Mouse (Mus musculus): ENCODE results near the gene Pcbp4.

Gene Pcbp4

DNA sequence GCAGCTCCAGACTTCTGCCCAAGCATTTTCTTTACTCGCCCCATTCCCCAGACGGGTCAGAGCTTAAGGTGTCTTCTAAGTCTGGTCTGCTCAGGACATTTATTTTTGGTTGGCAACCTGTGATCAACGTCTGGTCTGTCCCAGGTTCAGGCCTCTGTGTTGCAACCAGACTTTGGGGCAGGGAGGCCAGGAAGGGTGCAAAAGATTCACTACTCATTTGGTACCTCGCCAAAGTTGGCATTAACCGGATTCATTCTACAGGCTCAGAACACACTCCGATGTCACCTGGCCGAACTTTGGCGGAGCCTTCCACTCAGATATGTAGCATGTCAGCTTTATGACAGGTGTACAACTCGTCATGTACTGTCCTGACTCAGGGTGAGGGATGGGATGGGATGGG is 5.1 kb upstream of the Pcbp4 start:
- DNase-seq: peak; percentile 84

DNA sequence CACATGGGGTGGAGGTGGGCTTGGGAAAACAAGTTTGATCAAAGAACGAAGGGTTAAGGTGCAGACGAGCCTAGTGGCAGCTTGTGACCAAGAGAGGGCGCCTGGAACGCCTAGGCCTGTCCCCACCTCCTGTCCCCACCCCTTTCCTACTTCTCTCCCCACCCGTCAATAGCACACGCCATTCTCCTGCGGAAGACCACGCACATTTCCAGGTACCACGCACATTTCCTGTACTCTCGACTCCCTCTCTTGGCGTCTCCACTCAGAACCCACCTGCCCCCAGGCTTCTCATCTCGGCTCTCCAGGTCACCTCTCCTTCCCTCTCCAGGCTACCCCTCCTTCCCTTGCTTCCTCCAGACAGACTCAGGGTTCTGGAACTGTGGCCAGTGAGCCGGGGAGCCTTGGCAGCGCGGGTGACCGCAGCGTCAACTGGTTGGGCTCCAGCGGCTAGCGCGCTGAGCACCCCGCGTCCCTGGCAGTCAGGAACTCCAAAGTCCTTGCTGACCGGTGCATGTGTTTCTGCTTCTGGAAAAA is 4.5 kb upstream of the Pcbp4 start:
- DNase-seq: peak; percentile 88

DNA sequence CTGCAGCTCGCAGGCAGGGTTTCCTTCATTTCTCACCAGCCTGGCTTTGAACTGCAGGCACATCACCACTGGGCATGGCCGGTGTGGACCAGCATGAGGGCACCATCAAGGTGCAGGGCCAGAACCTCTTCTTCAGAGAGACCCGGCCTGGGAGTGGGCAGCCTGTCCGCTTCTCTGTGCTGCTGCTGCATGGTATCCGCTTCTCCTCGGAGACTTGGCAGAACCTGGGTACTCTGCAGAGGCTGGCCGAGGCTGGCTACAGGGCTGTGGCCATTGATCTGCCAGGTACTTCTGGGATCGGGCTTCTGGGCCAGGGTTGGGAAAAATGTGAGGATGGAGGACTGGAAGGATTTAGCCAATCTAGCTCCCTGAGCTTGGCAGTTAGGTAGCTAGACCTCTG is 3.1 kb upstream of the Pcbp4 start:
- peak; percentile 68 for DNase-seq

DNA sequence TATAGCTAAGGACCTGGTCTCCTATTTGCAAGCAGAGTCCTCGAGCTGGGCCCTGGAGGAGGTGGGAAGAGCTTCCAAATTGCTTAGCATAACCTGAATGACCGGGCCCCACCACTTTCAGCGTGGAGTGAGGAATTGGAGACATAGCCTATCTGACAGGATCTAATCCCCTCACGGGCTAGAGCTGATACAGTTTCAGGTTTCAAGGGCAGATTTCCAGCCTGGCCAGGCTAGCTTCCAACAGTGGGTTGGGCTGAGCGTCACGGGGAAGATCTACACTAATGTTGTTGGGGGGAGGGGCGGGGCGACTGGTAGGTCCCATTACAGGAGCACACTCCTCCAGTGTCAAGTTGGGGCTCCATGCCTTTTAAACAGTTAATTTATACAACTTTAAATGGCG is 2.4 kb upstream of the Pcbp4 start:
- DNase-seq: peak; percentile 81

DNA sequence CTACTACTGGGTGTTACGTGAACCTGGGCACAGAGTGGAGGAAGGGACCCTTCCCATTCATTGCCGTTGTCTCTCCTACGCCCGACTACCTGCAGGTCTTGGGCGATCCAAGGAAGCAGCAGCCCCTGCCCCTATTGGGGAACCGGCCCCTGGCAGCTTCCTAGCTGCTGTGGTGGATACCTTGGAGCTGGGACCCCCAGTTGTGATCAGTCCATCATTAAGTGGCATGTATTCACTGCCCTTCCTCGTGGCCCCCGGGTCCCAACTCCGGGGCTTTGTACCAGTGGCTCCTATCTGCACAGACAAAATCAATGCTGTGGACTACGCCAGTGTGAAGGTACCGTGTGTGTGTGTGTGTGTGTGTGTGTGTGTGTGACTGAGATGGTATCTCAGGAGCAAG is 1.8 kb upstream of the Pcbp4 start:
- DNase-seq: peak; percentile 70

DNA sequence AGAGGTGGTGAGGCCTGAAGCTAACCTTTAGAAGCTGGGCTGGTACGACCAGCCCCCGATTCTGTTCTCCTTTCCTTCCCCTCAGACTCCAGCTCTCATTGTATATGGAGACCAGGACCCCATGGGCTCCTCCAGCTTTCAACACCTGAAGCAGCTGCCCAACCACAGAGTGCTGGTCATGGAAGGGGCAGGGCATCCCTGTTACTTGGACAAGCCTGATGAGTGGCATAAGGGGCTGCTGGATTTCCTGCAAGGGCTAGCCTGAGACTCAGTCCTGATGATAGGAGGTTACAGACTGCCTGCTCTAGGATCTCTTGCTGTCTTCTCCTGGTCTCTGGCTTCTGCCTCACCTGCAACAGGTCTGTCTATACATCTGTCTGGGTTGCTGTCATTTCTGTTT is 1.2 kb upstream of the Pcbp4 start:
- DNase-seq: peak; percentile 61

DNA sequence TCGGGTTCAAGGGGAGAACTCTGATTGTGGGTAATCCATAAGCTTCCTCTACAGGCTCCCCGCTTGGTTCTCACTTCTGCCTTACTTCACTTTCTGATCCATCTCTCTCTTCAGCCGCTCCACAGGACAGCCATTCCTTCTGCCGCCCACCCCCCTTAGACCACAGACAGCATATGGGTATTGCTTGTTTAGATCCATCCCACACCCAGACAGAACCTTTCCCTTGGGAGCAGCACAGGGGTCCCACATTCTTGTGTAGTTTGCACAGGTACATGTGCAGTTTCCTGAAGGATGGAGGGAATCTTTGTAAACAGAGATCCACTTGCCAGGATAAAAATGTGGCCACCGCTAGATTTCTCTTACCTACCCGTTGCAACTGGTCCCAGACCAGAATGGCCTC is 740 bp upstream of the Pcbp4 start:
- no peak for DNase-seq

DNA sequence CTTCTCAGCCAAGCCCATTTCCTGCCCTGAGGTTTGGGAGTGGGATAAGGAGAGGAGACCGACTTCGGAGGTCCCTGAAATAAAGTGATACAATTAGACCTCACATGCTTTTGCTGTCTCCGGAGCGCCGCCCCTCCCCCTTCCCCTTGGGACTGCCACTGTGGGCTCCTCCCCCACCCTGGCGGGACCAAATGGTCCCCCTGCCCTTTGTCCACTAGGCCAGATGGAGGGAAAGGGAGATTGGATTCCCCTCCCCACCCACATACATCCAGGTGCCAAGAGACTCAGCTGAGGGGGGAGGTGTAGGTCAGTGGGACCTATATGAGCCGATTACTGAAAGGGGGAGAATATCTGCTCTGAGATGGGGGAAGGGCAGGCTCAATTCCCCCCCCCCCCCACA is 270 bp upstream of the Pcbp4 start:
- DNase-seq: peak; percentile 92

DNA sequence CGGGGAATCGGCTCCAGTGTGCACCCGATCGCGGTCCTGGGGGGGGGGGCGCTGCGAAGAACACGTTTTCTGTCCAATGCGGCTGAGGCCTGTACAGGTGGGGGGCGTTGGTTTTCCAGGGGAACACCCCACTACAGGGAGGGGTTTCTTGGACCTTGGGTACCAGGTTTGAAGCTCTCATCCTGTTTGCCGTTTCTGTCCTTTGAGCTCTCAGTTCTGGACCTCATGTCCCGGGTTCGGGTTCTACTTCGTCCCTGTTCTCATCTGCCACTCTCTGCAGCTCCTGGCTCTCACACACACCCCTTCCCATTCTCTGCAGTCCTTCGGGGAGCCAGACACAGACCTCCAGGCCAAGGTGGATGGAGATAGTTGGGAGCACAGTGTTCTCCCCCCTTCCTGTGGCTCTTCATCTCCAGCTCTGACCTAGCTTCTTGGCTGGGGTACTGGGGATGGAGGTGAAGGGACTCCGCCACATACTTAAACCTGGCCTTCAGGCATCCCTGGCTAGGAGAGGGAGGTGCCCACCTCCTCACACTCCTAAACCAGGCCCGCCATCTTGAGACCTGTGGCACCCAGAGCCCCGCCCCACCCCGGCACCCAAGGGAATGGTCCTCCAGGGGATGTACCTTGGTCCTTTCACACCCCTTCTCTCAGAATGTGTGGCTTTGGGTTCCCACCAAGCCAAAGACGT is 1.1 kb downstream of the Pcbp4 start:
- peak; percentile 79 for DNase-seq

DNA sequence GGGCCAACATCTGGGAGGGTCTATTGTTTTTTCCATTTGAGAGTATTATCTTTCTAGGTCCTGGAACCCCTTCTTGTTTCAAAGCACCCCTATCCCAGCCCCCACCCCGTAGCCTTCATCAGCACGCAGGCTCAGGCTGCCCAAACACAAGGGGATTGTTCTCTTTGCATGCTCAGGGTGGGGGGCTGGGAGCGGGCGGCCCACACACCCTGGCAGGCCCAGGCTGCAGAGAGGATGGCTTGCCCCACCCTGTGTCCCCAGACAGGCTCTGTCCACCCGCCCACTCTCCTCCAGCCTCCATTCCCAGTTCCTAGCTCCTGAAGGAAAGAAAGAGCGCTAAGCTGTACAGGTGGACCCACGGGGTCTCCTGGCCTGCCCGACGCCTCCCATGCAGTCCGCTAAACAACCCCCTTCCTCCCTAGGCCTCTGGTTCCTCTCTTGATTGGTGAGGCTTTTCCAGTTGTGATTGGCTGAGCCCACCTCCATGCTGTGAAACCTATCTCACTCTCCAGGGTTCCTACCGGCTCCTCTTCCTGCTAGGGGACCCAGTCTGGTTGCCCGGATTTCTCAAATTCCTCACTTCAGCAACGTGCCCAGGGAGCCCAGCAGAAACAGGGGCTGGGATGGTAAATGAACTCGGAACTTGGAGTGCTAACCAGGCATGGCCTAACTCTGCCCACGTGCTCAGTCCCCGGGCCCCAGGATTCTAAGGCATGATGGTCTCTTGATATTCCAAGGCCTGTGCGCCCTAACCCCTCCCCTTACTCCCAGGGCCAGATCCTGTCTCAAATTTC is 2.0 kb downstream of the Pcbp4 start:
- DNase-seq: peak; percentile 64

DNA sequence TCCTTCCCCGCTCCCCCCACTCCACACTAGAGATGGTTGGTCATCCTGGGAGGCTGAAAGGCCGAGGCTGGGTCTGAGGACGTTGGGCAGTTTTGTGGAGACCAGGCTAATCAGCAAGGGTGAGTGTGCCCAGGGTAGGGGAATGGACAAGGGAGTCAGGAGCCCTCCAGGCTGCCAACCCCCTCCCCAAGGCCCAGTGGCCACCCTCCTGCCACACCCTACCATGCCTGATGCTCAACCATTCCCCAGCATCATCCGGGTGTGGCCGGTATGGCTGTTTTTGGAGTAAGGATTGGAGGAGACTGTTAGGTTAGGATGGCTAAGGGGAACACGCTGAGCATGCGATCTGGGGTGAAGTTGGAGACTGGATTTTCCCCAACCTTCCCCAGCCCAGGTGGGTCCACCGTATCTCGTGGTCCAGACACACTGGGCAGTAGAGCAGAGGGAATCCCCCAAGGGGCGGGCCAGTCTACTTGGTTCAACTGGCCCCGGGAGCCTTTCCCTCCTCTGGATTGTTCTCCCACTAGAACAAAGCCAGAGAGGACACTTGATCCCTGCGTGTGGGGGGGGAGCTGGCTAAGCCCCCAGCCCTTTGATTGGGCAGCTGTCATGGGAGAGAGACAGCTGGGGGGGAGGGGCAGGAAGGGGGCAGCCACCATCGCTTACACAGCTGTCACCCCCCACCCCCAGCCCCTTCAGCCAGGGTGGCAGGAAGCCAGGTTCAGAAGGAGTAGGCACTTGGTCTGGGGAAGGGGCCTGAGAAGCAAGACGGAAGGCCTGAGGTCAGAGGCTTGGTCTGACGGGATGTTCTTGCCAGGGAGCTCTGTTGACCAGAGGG is 3.5 kb downstream of the Pcbp4 start:
- peak; percentile 74 for DNase-seq

DNA sequence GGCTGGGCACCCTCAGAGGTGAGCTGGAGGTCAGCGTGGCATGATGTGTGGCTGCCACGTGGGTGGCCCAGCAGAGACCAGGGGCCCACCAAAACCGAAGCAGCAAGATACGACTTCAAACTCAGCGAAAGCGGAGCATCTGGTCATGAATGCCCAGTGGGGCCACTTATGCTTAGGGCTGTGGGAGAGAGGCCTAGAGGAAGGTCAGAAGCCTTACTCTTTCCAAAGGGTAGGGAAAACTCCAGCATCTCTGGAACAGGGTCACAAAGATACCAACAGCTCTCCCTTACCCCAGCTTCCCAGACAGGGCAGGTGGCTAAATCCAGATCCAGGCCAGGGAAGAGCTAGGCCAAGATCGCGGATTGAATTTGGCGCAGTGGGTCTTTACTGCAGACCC is 4.1 kb downstream of the Pcbp4 start:
- DNase-seq: no peak

DNA sequence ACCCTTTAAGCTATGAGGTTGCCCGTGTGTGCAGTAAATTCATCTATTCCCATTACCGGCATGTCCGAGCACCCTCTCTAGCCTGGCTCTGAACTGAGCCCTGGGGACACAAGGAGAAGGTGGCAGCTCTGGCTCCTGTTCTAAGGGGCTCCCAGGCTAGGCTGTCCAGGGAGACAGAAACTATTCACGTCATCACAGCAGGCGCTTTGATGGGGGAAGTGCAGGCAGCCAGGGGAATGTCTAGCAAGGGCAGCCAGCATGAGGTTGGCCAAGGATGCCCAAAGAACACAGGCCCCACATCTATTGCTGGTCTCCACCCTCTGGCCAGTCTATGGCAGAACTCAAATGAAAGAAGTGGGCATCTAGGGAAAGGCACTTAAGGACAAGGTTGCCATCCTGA is 4.8 kb downstream of the Pcbp4 start:
- DNase-seq: peak; percentile 68

DNA sequence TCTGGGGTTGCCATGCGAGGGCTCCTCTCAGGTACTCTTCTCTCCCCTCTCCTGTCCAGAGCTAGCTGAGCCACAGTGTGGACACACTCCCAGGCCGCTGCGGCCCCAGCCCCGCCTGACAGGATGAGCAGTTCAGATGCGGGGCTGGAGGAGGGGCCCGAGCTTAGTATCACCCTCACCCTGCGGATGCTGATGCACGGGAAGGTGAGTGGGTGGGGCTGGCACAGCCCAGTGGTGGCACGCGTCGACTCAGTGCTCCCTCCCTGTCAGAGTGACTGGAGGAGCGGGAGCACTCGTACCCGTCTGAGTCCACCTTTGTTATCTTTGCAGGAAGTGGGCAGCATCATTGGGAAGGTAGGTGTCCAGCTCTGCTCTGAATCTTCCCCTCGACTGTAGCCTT is 6.9 kb downstream of the Pcbp4 start:
- DNase-seq: peak; percentile 79

DNA sequence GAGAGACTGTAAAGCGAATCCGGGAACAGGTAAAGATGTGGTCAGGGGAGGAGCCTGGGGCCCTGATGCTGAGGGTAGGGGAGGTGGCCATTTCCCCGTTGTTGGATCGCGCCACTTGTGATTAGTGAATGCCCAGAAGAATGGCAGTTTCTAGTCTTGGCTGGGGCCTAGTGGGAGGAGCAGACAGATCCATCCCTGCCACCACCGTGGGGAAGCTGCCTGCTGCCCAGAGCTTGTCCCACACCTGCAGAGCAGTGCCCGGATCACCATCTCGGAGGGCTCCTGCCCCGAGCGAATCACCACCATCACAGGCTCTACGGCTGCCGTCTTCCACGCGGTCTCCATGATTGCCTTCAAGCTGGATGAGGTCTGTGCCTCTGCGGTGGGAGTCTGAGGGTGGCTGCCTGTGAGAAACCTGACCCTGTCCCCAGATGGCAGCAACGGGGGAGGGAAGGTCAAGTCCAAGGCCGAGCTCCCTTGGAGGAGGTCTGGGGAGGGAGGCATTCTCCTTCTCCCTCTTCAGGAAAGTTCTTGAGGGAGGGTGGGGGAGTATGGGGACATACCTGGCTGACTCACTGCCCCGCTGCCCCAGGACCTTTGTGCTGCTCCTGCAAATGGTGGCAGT is 7.4 kb downstream of the Pcbp4 start:
- peak; percentile 89 for DNase-seq

DNA sequence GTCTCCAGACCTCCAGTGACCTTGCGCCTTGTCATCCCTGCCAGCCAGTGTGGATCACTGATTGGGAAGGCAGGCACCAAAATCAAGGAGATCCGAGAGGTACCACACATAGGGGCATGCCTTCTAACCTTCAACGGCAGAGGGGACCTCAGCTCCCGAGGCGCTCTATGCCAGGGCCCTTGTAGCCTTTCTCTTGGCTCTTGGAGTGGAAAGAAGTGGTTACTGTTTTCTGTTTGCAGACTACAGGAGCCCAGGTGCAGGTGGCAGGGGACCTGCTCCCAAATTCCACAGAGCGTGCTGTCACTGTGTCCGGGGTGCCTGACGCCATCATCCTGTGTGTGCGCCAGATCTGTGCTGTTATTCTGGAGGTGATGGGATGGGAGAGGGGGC is 7.9 kb downstream of the Pcbp4 start:
- DNase-seq: peak; percentile 71

DNA sequence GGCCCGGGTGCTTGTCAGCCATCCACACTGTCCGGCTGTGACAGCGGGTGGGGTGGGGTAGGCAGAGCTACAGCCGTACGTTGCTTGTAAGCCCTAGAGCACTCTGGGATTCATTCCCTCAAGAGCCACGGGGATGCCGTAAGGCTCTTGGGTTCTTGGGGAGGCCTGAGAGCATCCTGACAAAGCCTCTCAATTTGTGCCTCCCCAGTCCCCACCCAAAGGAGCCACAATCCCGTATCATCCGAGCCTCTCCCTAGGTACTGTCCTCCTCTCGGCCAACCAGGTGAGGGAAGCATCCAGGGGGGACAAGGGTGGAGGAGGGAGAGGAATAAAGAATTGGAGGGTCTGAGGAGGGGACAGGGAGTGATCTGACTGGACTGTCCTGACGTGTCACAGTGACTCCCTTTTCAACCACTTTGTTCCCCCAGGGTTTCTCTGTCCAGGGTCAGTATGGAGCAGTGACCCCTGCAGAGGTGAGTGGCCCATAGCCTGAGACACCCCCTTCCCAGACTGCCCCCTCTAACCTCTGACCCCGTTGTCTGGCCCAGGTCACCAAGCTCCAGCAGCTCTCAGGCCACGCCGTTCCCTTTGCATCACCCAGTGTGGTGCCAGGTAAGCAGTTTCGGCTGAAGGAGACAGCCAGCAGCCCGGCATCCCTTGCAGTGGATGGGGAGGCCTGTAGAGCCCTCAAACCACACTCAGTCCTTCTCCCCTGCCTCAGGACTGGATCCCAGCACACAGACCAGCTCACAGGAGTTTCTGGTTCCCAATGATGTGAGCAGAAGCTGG is 8.7 kb downstream of the Pcbp4 start:
- DNase-seq: peak; percentile 80

DNA sequence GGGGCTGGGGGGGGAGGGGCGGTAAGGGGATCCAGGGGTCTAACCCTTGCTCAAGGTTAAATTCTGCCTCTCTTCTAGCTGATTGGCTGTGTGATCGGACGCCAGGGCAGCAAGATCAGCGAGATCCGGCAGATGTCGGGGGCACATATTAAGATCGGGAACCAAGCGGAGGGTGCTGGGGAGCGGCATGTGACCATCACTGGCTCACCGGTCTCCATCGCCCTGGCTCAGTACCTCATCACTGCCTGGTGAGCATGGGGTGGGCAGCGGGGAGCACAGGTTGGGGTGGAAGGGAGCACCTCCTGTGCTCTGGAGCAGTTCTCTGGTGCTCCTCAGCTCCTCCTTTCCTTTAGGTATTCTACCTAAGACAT is 9.3 kb downstream of the Pcbp4 start:
- peak; percentile 74 for DNase-seq

DNA sequence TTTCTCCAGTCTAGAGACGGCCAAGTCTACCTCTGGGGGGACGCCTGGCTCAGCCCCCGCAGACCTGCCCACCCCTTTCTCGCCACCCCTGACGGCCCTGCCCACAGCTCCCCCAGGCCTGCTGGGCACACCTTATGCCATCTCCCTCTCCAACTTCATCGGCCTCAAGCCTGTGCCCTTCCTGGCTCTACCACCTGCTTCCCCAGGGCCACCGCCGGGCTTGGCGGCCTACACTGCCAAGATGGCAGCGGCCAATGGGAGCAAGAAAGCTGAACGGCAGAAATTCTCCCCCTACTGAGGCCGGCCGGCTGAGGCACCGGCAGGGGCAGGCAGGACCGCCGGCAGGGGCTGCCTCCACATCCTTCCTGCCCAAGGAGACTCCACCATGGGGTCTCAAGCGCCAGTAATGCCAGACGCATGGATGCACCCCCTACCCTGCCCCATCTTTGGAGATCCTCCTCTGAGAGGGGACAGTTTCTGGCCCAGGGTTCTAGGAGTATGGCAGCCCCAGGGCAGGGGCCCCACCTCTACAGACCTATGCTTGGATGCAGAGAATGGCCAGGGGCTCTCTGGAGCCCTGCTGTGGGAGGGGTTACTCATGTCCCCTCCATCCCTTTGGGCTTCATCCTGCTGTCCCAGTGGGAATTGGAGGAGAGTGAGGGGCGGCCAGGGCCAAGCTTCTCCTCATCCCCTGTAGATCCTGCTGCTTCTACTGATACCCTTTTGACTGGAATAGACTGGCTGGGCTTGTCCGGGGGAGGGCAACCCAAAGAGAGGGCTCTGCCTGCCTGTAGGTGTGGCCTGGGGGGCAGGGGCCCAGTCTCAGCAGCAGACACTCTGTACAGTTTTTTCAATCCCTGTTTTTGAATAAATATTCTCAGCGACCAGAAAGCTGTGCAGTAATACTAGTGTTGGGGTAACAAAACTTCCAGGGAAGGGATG is 10.3 kb downstream of the Pcbp4 start:
- peak; percentile 95 for DNase-seq

DNA sequence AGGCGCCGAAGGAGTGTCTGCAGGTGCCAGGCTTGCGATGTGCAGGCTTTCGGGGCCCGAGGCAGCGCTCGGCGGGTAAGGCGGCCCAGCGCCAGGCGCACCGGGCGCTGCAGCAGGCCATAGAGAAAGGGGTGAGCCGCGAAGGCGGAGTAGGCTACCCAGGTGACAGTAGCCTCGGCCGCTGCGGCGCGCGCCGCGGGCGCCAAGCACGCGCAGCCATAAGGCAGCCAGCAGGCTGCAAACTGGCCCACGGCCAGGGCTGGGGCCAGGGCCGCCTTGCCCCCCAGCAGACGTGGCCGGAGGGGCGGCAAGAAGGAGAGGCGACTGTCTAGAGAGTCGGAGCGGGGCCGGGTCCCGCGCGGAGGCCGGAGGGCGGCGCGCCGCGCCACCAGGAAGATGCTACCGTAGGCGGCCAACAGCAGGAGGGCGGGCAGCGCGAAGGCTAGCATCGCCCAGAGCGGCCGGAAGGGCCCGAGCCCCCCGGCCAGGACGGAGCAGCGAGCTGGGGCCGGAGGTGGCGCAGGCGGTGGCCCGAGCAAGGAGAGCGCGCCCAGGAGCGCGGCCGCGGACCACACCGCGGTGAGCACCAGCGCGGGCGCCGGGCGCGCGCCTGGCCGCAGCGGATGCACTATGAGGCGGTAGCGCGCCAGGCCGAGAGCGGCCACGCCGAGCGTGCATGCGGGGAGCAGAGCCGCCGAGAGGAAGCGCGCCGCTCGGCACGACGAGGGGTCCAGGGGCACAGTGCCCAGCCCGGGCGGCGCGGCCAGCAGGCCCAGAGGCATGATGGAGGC is 11.9 kb downstream of the Pcbp4 start:
- peak; percentile 94 for DNase-seq
